Mouse (Mus musculus) brain, embryonic 14.5 days (tissue): Measurements from ENCODE around the gene Spp2. TPM values are rescaled to one million over a fixed set of nuclear protein-coding genes. Genes with fewer than 3 reads are reported as not detected.
A peak's percentile ranks its signal among the peaks of the same experiment; 100 is the strongest.

ENCODE experiments used
- DNase-seq: peaks from one replicate; pipeline ENCODE4 v3.0.0-alpha.2; 2011; ENCODE audit warnings: low read depth
- CTCF ChIP-seq: fragments of 200-500 bp; IDR thresholded peaks from 2 replicates; pipeline ENCODE4 v1.5.1; 2012; ENCODE audit warnings: inconsistent platforms, mild to moderate bottlenecking, moderate library complexity, borderline replicate concordance; ENCODE audit not compliant: insufficient read depth, insufficient read length; ENCODE audit errors: extremely low read depth
- POLR2A ChIP-seq: fragments of 200-500 bp; IDR thresholded peaks from 2 replicates; pipeline ENCODE4 v1.6.1; 2012; ENCODE audit warnings: mild to moderate bottlenecking, inconsistent platforms, borderline replicate concordance; ENCODE audit not compliant: poor library complexity, insufficient read depth, insufficient read length, severe bottlenecking; ENCODE audit errors: extremely low read depth
- polyA plus RNA-seq: library from polyadenylated mRNA; depleted of rRNA; stranded (reverse); fragments of >200 nt; gene quantifications from 2 replicates; pipeline ENCODE4 v1.2.3, GENCODE M21; 2012; rRNA removed

The Spp2 gene
- polyA plus RNA-seq = 0.42 and 0.54 TPM in 2 replicates

DNA sequence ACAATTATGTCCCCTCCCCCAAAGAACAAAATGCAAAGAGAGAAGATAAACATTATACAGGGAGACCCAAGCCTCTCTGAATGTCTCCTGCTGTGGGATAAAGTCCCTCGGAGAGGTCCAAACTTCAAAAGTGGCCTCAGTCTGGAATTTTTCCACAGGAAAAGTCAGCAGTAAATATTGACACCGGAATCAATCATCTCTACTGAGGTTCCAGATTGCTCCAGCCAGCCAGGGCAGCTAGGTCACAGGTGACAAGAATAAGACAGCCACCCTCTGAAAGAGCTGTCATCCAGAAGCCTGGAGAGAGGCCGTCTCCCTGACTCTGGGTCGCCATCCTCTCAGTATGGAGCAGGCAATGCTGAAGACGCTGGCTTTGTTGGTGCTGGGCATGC, at the start of gene Spp2:
Gene Spp2, plus strand, starts transcription at position 155 of the 392 bp plus-strand sequence.
- TF ChIP-seq CTCF = no peak
- TF ChIP-seq POLR2A = no peak
- no peak for DNase-seq

DNA sequence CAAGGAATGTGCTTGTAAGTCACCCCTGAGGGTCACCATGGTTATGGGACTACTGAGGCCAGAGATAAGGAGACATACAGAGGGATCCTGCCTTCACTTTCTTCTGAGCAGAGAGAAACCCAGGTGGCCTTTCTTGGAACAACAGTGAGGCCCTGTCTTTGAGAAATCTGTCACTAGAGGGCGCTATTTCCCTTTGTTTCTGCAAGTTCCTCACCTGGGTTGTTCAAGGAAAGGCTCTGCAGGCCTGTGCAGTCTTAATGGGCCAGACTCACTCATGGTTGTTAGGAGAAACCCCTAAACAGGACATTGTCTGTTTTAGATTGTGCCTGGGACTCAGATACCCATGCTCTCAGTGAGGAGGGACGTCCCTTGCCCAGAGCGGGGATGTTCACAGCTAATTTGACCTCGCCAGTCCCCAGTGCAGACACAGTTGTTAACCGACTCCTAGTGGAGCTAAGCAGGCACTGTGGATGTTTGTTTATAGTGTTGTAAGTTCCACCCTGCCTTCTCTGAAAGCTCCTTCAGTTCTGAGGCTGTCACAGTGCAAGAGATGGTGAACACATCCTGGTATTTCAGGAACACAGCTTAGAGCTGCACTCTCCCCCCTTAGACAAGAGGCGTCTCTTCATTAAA, 49.2 kb upstream of the Spp2 start:
- peak; percentile 95 for DNase-seq

DNA sequence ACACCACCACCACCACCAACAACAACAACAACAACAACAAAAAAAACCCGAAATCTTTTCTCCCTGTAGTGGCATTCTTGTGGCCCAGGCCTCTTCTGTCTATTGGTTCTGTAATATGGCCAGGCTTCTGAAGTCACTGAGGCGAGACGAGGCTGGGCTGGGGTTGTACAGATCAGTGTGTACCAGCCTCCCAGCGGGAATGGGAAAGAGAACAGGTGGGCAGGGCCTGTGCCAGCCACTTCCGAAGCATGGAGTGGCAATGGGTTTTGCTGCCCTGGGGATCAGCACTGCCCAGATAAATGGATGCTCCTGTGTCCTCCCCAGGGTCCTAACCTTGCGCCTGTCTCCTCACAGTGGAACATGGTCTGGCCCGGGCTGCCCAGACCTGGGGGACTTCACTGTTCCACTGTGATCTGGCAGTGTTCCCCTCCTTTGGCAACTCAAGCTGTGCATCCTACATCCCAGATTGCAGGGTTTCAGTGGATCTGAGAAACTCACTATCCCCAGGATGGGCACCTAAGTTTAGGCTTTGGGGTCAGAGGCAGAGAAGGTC, 48.6 kb upstream of the Spp2 start:
- TF ChIP-seq CTCF = no peak
- no peak for TF ChIP-seq POLR2A
- DNase-seq = no peak

More for the DNA sequence above, 49.2 kb upstream of the Spp2 start:
- no peak for TF ChIP-seq POLR2A
- peak; percentile 91 for TF ChIP-seq CTCF

DNA sequence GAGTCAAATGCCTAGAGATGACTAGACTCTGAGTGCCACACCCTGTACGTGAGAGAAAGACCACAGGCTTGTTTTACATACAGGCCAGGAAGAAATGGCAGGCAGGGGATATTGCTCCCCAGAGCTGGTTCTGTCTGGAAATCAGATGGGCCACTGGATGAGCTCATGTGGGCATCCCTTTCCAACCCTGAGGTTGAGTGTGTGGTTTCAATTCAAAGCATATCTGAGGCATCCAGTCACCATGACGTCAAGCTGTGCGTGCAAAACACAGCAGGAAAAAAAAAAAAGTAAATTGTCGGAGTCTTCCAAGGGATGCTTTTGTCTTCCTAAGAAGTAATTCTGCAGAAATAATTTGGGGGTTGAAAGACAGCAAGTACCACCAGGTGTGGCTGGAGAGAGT, 45.7 kb upstream of the Spp2 start:
- DNase-seq = no peak
- TF ChIP-seq CTCF = no peak
- no peak for TF ChIP-seq POLR2A

DNA sequence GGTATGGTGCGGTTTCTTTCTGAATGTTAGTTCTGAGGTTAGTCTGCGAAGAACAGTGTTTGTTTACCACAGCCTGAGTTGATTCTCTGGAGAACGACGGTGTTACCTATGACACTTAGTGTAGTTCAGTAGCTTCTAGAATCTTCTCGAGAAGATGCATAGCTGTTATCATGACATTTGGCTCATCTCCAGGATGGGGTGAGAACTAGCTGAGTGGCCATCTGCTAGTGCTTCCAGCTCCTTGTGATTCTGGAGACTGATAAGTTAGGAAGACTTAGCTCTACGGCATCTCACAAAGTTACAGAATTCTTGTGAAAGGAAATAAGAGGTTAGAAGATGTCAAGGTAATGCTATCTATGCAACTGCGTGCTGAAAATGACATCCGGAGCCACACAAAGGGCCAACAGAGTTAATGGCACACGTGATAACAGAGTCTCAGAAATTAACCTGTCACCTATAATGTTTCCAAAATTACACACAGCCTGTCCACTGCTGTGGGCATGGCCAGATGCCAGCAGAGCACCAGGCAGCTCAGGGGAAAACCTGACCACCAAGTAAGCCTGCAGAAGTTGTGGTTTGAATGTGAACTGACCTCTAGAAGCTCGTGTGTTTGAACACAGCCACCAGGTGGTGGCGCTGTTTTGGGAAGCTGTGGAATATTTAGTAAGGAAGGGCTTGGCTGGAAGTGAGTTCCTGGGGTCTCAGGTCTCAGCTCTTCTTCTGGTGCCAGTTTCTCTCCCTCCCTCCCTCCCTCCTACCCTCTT, 39.7 kb upstream of the Spp2 start:
- TF ChIP-seq CTCF = peak; percentile 6; the same call in 1 of the 2 replicates
- TF ChIP-seq POLR2A = no peak
- DNase-seq = no peak

DNA sequence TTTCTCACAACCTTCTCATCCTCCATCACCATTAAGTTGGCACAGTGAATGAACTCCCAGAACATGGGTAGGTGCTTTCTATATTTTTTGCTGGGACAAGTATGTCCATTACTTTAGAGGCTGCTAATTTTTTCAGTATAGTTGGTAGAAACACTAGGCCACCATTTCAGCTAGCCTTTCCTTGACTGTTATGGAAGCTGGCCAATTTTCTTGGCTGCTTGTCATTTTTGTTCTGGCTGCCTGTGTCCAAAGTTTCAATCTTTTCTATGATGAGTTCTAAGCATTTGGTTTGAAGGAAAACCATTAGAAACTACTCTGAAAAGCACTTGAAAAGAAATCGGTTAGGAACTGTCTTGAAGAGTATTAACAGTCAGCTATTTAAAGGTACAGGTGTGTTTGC, 28.3 kb upstream of the Spp2 start:
- TF ChIP-seq CTCF (no peak), POLR2A (no peak)
- no peak for DNase-seq

DNA sequence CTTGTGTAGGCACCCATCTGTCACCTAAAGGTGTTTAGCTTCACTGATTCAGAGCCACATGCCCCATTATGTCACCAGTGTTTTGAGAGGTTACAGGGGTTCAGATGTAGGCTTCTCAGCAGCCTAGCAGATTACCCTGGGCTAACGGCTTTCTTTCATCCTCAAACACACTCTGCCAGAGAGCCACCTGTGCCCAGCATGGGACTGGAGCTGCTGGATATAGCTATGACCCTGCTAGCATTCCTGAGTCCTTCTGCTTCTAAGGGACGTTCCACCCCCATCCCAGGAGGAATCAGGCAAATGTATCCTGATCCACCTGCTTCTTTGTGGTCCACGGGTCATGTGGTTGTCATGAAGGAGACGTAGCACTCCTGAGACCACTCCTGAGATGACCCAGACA, 15.1 kb upstream of the Spp2 start:
- TF ChIP-seq POLR2A = no peak
- no peak for DNase-seq

DNA sequence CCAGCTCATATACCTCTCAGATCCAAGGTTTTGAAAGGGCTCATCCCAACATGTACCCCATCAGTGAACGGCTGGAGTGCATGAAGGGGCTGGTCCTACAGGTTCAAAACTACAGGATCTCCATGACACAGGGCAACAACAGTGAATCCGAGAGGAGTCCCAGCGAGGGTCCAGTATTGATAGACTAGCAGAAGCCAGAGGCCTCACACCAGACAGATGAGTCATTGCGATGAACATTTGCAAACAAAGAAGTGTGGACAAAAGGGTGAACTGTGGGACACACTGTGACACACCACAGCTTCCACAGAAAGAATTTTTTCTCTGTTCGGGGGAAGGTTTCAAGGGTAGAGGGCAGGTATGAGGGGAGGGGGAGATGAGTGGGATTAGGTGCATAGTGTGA, 13.4 kb upstream of the Spp2 start:
- TF ChIP-seq CTCF = no peak
- no peak for TF ChIP-seq POLR2A

DNA sequence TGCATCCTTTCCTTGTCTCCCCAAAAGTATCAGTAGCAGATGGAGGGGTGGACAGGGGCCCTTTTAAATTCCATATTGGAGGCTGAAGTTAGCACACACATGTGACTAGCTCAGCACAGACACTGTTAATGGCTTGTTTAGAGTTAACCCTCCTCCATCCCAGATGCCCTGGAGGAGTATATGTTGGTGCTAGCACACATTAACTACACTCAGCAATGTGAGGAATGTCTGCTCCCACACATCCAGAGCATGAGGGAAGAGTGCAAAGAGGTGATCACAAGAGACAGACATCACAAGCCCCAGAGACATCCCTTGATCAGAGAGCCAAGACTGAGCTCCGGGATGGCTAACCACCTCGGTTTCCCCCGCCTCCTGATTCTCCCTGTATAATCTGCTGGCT, 3.4 kb upstream of the Spp2 start:
- no peak for TF ChIP-seq CTCF
- TF ChIP-seq POLR2A = no peak
- no peak for DNase-seq

More for the DNA sequence above, 13.4 kb upstream of the Spp2 start:
- DNase-seq = no peak

DNA sequence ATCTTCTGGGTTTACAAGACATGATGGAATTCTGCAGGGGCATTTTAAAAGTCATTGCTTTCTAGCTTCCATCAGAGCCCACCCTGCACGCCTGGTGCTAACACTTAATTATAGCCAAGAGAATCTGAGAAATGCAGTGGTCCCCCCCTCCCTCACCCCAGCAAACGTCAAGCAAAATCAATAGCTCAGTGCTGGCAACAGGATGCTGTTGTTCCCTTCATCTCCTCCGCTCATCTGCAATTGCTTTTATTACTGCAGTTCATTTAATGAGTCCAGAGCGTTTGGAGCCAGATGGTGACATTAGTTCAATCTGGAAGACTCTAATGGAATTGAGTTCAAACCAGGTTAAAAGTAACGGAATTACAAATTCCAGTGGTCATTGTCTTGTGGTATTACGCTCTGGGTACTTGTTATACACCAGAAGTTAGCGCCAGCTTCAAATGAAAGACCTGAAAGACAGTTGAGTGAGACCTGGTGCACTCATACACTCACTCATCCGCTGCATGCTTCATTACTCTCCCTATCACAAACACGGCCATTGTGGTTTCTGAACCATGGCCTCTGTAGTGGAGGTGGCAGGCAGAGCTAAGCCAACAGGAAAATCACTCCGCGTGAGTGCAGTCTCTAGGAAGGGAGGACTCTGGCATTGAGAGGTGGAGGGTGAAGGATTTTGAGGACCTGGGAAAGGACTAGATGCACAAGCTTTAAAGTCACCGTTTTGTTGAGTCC, 519 bp upstream of the Spp2 start:
- TF ChIP-seq CTCF (no peak), POLR2A (no peak)
- DNase-seq = peak; percentile 65

DNA sequence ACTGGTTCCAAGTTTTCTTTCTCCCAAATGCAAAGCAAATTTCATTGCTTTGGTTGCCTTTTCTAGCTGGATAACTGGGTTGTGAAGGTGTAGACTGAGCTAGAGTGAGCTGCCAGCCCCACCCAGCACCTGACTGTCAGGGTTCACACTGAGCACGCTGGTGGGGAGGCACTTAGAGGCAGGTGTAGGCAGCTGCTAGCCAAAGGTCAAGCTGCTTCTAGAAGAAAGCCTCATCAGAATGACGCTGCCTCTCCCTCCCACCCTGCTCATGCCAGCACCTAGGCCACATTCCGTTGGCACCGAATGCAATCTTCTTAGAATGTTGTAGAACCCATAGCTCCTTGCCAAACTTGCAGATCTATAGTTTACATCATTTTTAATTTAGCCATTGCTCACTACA, 1.6 kb downstream of the Spp2 start:
- DNase-seq = no peak
- TF ChIP-seq CTCF = no peak
- TF ChIP-seq POLR2A = no peak
